Mouse (Mus musculus) midbrain, embryonic 16.5 days (tissue): ENCODE results near the gene Mitf. TPM values are rescaled to one million over a fixed set of nuclear protein-coding genes. Genes with fewer than 3 reads are reported as not detected.

ENCODE experiments used
- ATAC-seq: fragments of 200-750 bp; cut with Nextera tagmentation; 2 replicates; pipeline ENCODE4 v1.8.0; 2017; ENCODE audit warnings: moderate TSS enrichment
- H3K27ac ChIP-seq: fragments of 300-500 bp; sonication (generic); 2 replicates; pipeline ENCODE4 v1.5.1; 2014; ENCODE audit warnings: mild to moderate bottlenecking, low read length, mixed read lengths
- H3K27me3 ChIP-seq: fragments of 300-500 bp; sonication (generic); 2 replicates; pipeline ENCODE4 v1.6.1; 2014; ENCODE audit warnings: low read depth, low read length, mixed read lengths; ENCODE audit not compliant: control insufficient read depth, insufficient read depth
- H3K36me3 ChIP-seq: fragments of 300-500 bp; sonication (generic); 2 replicates; pipeline ENCODE4 v1.6.1; 2014; ENCODE audit warnings: mild to moderate bottlenecking, low read length, moderate library complexity, mixed read lengths; ENCODE audit not compliant: control insufficient read depth, insufficient read depth
- H3K4me1 ChIP-seq: fragments of 300-500 bp; sonication (generic); 2 replicates; pipeline ENCODE4 v1.6.1; 2014; ENCODE audit warnings: mild to moderate bottlenecking, low read length, mixed read lengths; ENCODE audit not compliant: control insufficient read depth, insufficient read depth
- H3K4me2 ChIP-seq: fragments of 300-500 bp; sonication (generic); 2 replicates; pipeline ENCODE4 v1.6.1; 2014; ENCODE audit warnings: mild to moderate bottlenecking, low read length, mixed read lengths
- H3K4me3 ChIP-seq: fragments of 300-500 bp; sonication (generic); 2 replicates; pipeline ENCODE4 v1.5.1; 2014; ENCODE audit warnings: low read depth, mild to moderate bottlenecking, low read length, moderate library complexity, mixed read lengths
- H3K9ac ChIP-seq: fragments of 300-500 bp; sonication (generic); 2 replicates; pipeline ENCODE4 v1.6.1; 2014; ENCODE audit warnings: low read depth, low read length, mixed read lengths
- H3K9me3 ChIP-seq: fragments of 300-500 bp; sonication (generic); replicated peaks from 2 replicates; pipeline ENCODE4 v1.6.1; 2014; ENCODE audit warnings: mild to moderate bottlenecking, low read length, mixed read lengths; ENCODE audit not compliant: control insufficient read depth, poor library complexity, severe bottlenecking
- WGBS: fragments of 180-500 bp; shearing (Covaris S2); extraction: QIAGEN DNeasy Blood & Tissue Kit; methylation state at CpG from one replicate; pipeline ENCODE4 v1.1.7; 2014; 5-methylcytosine and 5-hydroxymethylcytosine counted together
- polyA plus RNA-seq: library from polyadenylated mRNA; unstranded; fragments of >200 nt; fragmentation: Nextera tagmentation; extraction: Ambion mirVana; gene quantifications from 2 replicates; pipeline ENCODE4 v1.2.1, GENCODE M21; 2015

Gene Mitf
- polyA plus RNA-seq, 1 experiment from 2014 or later, result 1.2 TPM

DNA sequence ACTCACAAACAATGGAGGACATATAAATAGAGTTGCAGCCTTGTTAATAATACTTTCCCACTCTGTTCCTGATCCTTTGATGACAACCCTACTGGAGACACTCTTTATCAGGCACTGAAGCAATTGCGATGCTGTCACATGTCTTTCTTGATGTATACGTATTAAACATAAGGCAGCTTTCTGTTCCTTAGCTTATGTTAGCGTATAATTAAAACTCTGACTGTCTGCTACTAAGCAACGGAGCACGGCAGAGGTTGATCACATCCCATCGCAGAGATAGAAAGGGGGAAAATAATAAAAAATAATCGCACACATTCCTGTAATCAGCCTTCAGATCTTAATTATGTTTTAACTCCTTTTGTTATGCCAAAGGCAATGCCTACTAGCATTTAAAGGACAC is 234.9 kb downstream of the Mitf start:
- Histone ChIP-seq H3K4me2 (no peak overlapping the region), H3K4me3 (no peak overlapping the region), H3K9me3 (no peaks in the 10 kb centered on the region), H3K36me3 (no peaks in the 10 kb centered on the region), H3K9ac (no peak overlapping the region), H3K27ac (no peak overlapping the region), H3K27me3 (peaks cover 13% of the 10 kb centered on the region; the same call in 1 of the 2 replicates), H3K4me1 (no peaks in the 10 kb centered on the region)
- ATAC-seq, result no peak
- WGBS, result 55% methylated on average over 7 of the region's 7 CpGs

- Histone ChIP-seq H3K4me1 (peaks cover 5% of the 10 kb centered on the region), H3K36me3 (no peaks in the 10 kb centered on the region), H3K4me2 (no peak overlapping the region), H3K27me3 (peaks cover 13% of the 10 kb centered on the region; the same call in 1 of the 2 replicates), H3K27ac (peak overlapping the region; percentile 22; the same call in 1 of the 2 replicates), H3K4me3 (no peak overlapping the region), H3K9me3 (no peaks in the 10 kb centered on the region), H3K9ac (no peak overlapping the region)
- ATAC-seq, result peak; percentile 87
- 46% methylated on average over 11 of the region's 11 CpGs for WGBS
These were observed 239.7 kb downstream of the Mitf start for GRCm38 (mm10) chr6:98046295-98047108.

- 0 out of 2 replicates have a peak overlapping the region, but pooled peaks have one; percentile 14 for H3K9ac ChIP-seq
- 67% methylated on average over 6 of the region's 6 CpGs for WGBS
- no peak overlapping the region for H3K27ac ChIP-seq
- no peak overlapping the region for H3K4me2 ChIP-seq
- H3K36me3 ChIP-seq, result no peaks in the 10 kb centered on the region
- peaks cover 6% of the 10 kb centered on the region; the same call in 1 of the 2 replicates for H3K27me3 ChIP-seq
- ATAC-seq, result no peak
- peaks cover 5% of the 10 kb centered on the region for H3K4me1 ChIP-seq
- no peaks in the 10 kb centered on the region for H3K9me3 ChIP-seq
- no peak overlapping the region for H3K4me3 ChIP-seq
These were observed 240.9 kb downstream of the Mitf start for GRCm38 (mm10) chr6:98047741-98048140.

DNA sequence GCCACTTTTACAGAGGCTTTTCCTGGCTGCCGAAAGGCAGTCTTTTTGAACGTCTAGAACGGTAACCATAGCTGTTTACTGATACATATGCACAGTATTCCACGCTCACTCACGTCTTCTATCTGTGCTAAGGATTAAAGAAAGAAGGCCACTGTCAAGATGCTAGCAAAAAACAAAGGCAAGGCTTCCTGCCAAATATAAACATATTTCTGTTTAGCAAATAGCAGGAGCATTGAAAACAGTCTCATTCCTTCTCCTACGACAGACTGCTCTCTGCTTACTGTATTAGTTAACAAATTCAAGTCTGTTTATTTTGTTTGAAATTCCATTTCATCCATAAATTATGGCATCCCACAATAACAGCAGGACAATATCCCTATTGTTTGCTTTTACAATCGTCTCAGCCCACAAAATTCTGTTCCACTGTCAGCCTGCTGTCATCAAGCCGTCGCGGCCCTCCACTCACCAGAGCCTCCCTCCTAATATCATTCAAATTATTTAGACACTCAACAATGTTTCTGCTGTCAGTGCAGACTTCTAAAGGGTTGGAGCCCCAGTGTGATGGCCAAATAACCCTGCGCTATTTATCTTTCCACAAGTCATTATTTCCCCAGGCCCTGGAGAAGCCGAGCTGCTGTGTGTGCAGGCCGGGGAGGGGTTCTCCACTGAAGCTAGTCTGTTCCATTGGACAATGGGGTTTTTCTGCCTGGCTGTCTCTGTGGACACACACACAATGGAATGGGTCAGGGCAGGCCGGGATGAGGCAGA is 242.0 kb downstream of the Mitf start:
- no peaks in the 10 kb centered on the region; the same call in 1 of the 2 replicates for H3K27me3 ChIP-seq
- peak; percentile 21 for ATAC-seq
- H3K27ac ChIP-seq, result 0 out of 2 replicates have a peak overlapping the region, but pooled peaks have one; percentile 26
- no peaks in the 10 kb centered on the region for H3K36me3 ChIP-seq
- H3K4me1 ChIP-seq, result peaks cover 5% of the 10 kb centered on the region
- no peak overlapping the region for H3K9ac ChIP-seq
- 17% methylated on average over 14 of the region's 14 CpGs for WGBS
- no peak overlapping the region for H3K4me3 ChIP-seq
- H3K9me3 ChIP-seq, result no peaks in the 10 kb centered on the region
- H3K4me2 ChIP-seq, result no peak overlapping the region

DNA sequence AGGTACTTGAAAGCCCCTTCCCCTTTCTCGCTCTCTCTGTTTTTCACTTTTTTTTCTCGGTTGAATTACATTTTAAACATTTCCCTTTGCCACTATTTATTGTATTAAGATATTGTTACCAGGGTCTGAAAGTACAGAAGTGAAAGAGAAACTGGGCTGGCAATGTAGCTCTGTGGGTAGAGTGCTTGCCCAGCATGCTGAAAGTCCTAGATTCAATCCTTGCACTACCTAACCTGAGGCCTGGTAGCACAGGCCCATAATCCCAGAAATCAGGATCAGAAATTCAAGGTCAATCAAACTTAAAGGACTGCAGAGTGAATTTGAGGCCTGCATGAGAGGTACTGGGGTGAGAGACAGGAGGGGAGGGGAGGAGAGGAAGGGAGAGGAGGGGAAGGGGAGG is 242.7 kb downstream of the Mitf start:
- Histone ChIP-seq H3K9ac (no peak overlapping the region), H3K4me1 (peaks cover 5% of the 10 kb centered on the region), H3K9me3 (no peaks in the 10 kb centered on the region), H3K27ac (no peak overlapping the region), H3K4me2 (no peak overlapping the region), H3K4me3 (no peak overlapping the region), H3K36me3 (no peaks in the 10 kb centered on the region), H3K27me3 (no peaks in the 10 kb centered on the region; the same call in 1 of the 2 replicates)
- WGBS, result 18% methylated on average over 2 of the region's 2 CpGs
- ATAC-seq, result no peak

DNA sequence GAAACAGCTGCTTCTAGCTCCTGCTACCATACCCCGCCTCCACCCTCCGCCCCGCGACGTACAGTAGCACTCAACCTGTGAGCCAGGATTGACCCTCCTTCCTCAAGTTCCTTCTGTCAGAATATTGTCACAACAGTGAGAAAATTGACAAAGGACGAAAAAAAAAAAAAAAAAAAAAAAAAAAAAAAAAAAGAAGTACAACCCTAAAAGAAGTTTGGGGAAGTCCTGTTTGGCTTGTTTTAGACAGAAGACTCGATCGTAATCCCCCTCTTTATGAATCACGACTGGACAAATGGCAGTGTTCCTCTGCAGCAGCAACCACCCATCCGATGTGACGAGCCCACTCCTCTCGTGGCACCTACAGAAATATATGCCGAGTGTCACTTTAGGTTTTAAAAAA is 255.0 kb downstream of the Mitf start:
- H3K4me2 ChIP-seq, result no peak overlapping the region

GRCm38 (mm10) chr6:98064926-98065325 is 258.1 kb downstream of the Mitf start:
- H3K4me3 ChIP-seq, result no peak overlapping the region
- H3K4me2 ChIP-seq, result no peak overlapping the region
- no peaks in the 10 kb centered on the region for H3K27me3 ChIP-seq
- no peak overlapping the region for H3K27ac ChIP-seq
- 15% methylated on average over 5 of the region's 5 CpGs for WGBS
- no peak overlapping the region for H3K9ac ChIP-seq
- H3K36me3 ChIP-seq, result no peaks in the 10 kb centered on the region
- ATAC-seq, result no peak
- H3K9me3 ChIP-seq, result no peaks in the 10 kb centered on the region
- H3K4me1 ChIP-seq, result peaks cover 3% of the 10 kb centered on the region; the same call in 1 of the 2 replicates

More for the DNA sequence above, 255.0 kb downstream of the Mitf start:
- WGBS, result 93% methylated on average over 13 of the region's 13 CpGs
- Histone ChIP-seq H3K27ac (no peak overlapping the region), H3K4me3 (no peak overlapping the region), H3K9ac (no peak overlapping the region), H3K27me3 (no peaks in the 10 kb centered on the region), H3K36me3 (no peaks in the 10 kb centered on the region), H3K4me1 (peaks cover 3% of the 10 kb centered on the region; the same call in 1 of the 2 replicates), H3K9me3 (no peaks in the 10 kb centered on the region)
- no peak for ATAC-seq

- WGBS, result 89% methylated on average over 4 of the region's 4 CpGs
- H3K27ac ChIP-seq, result no peak overlapping the region
These were observed 259.6 kb downstream of the Mitf start for GRCm38 (mm10) chr6:98066420-98066819.

More at GRCm38 (mm10) chr6:98066420-98066819, 259.6 kb downstream of the Mitf start:
- Histone ChIP-seq H3K9me3 (no peaks in the 10 kb centered on the region), H3K36me3 (no peaks in the 10 kb centered on the region), H3K9ac (no peak overlapping the region), H3K4me1 (peaks cover 3% of the 10 kb centered on the region; the same call in 1 of the 2 replicates), H3K4me3 (no peak overlapping the region), H3K27me3 (no peaks in the 10 kb centered on the region), H3K4me2 (no peak overlapping the region)
- ATAC-seq, result no peak
